Mouse (Mus musculus) erythroblast, embryonic 14.5 days (primary cell): Measurements from ENCODE around the gene Taf12.

Source experiments
- GATA1 ChIP-seq: IDR thresholded peaks from 2 replicates; pipeline ENCODE4 v1.6.1; 2012; ENCODE audit warnings: low read length, inconsistent platforms, mixed read lengths
- TAL1 ChIP-seq: IDR thresholded peaks from 3 replicates; pipeline ENCODE4 v1.6.1; 2012; ENCODE audit warnings: low read length, inconsistent platforms, mixed read lengths

DNA sequence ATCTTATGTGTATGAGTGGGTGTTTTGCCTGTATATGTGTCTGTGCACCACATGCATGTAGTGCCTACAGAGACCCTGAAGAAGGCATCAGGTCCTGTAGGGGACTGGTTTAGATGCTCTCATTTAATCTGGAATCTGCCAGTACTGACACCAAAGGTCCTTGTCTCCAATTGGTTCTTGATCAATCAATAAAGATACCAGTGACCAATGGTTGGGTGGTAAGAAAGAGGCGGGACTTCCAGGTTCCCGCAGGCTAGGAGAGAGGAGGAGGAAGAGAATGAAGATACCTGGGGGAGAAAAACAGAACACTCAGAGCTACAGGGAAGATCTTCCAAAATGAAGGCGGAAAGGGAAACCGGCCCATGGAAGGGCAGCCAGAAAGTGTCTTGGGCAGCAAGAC lies 35.8 kb upstream of the Taf12 start:
- TF ChIP-seq GATA1 (no peak), TAL1 (no peak)
